Mouse (Mus musculus) intestine, embryonic 15.5 days (tissue): Measurements from ENCODE around the gene Myod1. TPM values are rescaled to one million over a fixed set of nuclear protein-coding genes. Genes with fewer than 3 reads are reported as not detected.

Experiments used
- ATAC-seq: fragments of 200-750 bp; cut with Nextera tagmentation; 2 replicates; pipeline ENCODE4 v1.8.0; 2017; ENCODE audit warnings: moderate TSS enrichment, moderate library complexity
- H3K27ac ChIP-seq: fragments of 300-500 bp; sonication (generic); 2 replicates; pipeline ENCODE4 v1.5.1; 2015; ENCODE audit warnings: mild to moderate bottlenecking, inconsistent platforms
- H3K27me3 ChIP-seq: fragments of 300-500 bp; sonication (generic); replicated peaks from 2 replicates; pipeline ENCODE4 v1.6.1; 2015; ENCODE audit warnings: inconsistent platforms
- H3K36me3 ChIP-seq: fragments of 300-500 bp; sonication (generic); 2 replicates; pipeline ENCODE4 v1.6.1; 2015; ENCODE audit warnings: inconsistent platforms
- H3K4me1 ChIP-seq: fragments of 300-500 bp; sonication (generic); replicated peaks from 2 replicates; pipeline ENCODE4 v1.6.1; 2015; ENCODE audit warnings: inconsistent platforms
- H3K4me2 ChIP-seq: fragments of 300-500 bp; sonication (generic); replicated peaks from 2 replicates; pipeline ENCODE4 v1.6.1; 2015; ENCODE audit warnings: mild to moderate bottlenecking, inconsistent platforms
- H3K4me3 ChIP-seq: fragments of 300-500 bp; sonication (generic); replicated peaks from 2 replicates; pipeline ENCODE4 v1.5.1; 2015; ENCODE audit warnings: inconsistent platforms
- H3K9ac ChIP-seq: fragments of 300-500 bp; sonication (generic); 2 replicates; pipeline ENCODE4 v1.6.1; 2015; ENCODE audit warnings: inconsistent platforms
- H3K9me3 ChIP-seq: fragments of 300-500 bp; sonication (generic); 2 replicates; pipeline ENCODE4 v1.6.1; 2016; ENCODE audit warnings: inconsistent platforms
- WGBS: fragments of 180-500 bp; shearing (Covaris S2); methylation state at CpG from one replicate; pipeline ENCODE4 v1.1.7; 2015; 5-methylcytosine and 5-hydroxymethylcytosine counted together
- polyA plus RNA-seq: library from polyadenylated mRNA; unstranded; fragments of >200 nt; fragmentation: Nextera tagmentation; extraction: Ambion mirVana; gene quantifications from 2 replicates; pipeline ENCODE4 v1.2.1, GENCODE M21; 2015

The Myod1 gene
- polyA plus RNA-seq, 1 experiment from 2014 or later, result 0.24 TPM

- Histone ChIP-seq H3K4me1 (peaks cover 17% of the 10 kb centered on the region), H3K4me2 (no peak overlapping the region), H3K9ac (no peak overlapping the region), H3K9me3 (no peaks in the 10 kb centered on the region), H3K27ac (no peak overlapping the region), H3K36me3 (no peaks in the 10 kb centered on the region), H3K4me3 (no peak overlapping the region), H3K27me3 (peaks cover 63% of the 10 kb centered on the region)
- 62% methylated on average over 4 of the region's 4 CpGs for WGBS
- ATAC-seq, result no peak
Observed at GRCm38 (mm10) chr7:46394933-46395332, 18.7 kb downstream of the Myod1 start.

GRCm38 (mm10) chr7:46395571-46395970, 19.3 kb downstream of the Myod1 start:
- Histone ChIP-seq H3K27me3 (peaks cover 70% of the 10 kb centered on the region), H3K4me3 (no peak overlapping the region), H3K4me2 (peak overlapping the region; percentile 94), H3K9me3 (no peaks in the 10 kb centered on the region), H3K36me3 (no peaks in the 10 kb centered on the region), H3K4me1 (peaks cover 17% of the 10 kb centered on the region), H3K27ac (no peak overlapping the region), H3K9ac (no peak overlapping the region)
- ATAC-seq, result no peak
- WGBS, result 31% methylated on average over 6 of the region's 6 CpGs

- Histone ChIP-seq H3K9ac (no peak within 1 kb of the TSS), H3K9me3 (no peaks in the 10 kb centered on the region), H3K27ac (no peak within 1 kb of the TSS), H3K4me3 (peak within 1 kb of the TSS; percentile 48), H3K27me3 (peaks cover 70% of the 10 kb centered on the region), H3K36me3 (no peaks in the 10 kb centered on the region), H3K4me1 (peaks cover 17% of the 10 kb centered on the region), H3K4me2 (peak within 1 kb of the TSS; percentile 94)
- peak; percentile 85 for ATAC-seq
- under 1% methylated on average over 80 of the region's 93 CpGs for WGBS
Observed at GRCm38 (mm10) chr7:46396231-46396927, 20.1 kb downstream of the Myod1 start, which contains the start of gene Kcnc1. TSS of gene Kcnc1 (plus strand) at chr7:46396497.

- Histone ChIP-seq H3K9me3 (no peaks in the 10 kb centered on the region), H3K27ac (no peak overlapping the region), H3K4me1 (peaks cover 17% of the 10 kb centered on the region), H3K9ac (no peak overlapping the region), H3K36me3 (no peaks in the 10 kb centered on the region), H3K27me3 (peaks cover 70% of the 10 kb centered on the region), H3K4me2 (peak overlapping the region; percentile 94), H3K4me3 (peak overlapping the region; percentile 48)
- WGBS, result 1% methylated on average over 64 of the region's 64 CpGs
- no peak for ATAC-seq
Observed at GRCm38 (mm10) chr7:46396928-46397731, 20.9 kb downstream of the Myod1 start.

- WGBS, result 12% methylated on average over 70 of the region's 70 CpGs
- Histone ChIP-seq H3K27ac (no peak overlapping the region), H3K27me3 (peaks cover 70% of the 10 kb centered on the region), H3K36me3 (no peaks in the 10 kb centered on the region), H3K4me3 (peak overlapping the region; percentile 48), H3K9me3 (no peaks in the 10 kb centered on the region), H3K9ac (no peak overlapping the region), H3K4me1 (peaks cover 17% of the 10 kb centered on the region), H3K4me2 (peak overlapping the region; percentile 94)
- ATAC-seq, result no peak
Observed at GRCm38 (mm10) chr7:46397732-46398333, 21.6 kb downstream of the Myod1 start.

- WGBS, result 50% methylated on average over 4 of the region's 4 CpGs
- Histone ChIP-seq H3K9ac (no peak overlapping the region), H3K4me2 (no peak overlapping the region), H3K4me3 (no peak overlapping the region), H3K27me3 (peaks cover 70% of the 10 kb centered on the region), H3K27ac (no peak overlapping the region), H3K36me3 (no peaks in the 10 kb centered on the region), H3K4me1 (peaks cover 17% of the 10 kb centered on the region), H3K9me3 (no peaks in the 10 kb centered on the region)
- ATAC-seq, result no peak
Observed at GRCm38 (mm10) chr7:46398612-46399011, 22.3 kb downstream of the Myod1 start.

GRCm38 (mm10) chr7:46399676-46400075, 23.4 kb downstream of the Myod1 start:
- 100% methylated on average over 1 of the region's 1 CpGs for WGBS

GRCm38 (mm10) chr7:46400346-46400745, 24.1 kb downstream of the Myod1 start:
- Histone ChIP-seq H3K9me3 (no peaks in the 10 kb centered on the region), H3K27me3 (peaks cover 53% of the 10 kb centered on the region), H3K4me1 (peaks cover 17% of the 10 kb centered on the region), H3K4me2 (no peak overlapping the region), H3K27ac (no peak overlapping the region), H3K4me3 (no peak overlapping the region), H3K9ac (no peak overlapping the region), H3K36me3 (no peaks in the 10 kb centered on the region)
- 45% methylated on average over 8 of the region's 8 CpGs for WGBS
- ATAC-seq, result no peak

More at GRCm38 (mm10) chr7:46399676-46400075, 23.4 kb downstream of the Myod1 start:
- Histone ChIP-seq H3K4me3 (no peak overlapping the region), H3K36me3 (no peaks in the 10 kb centered on the region), H3K9ac (no peak overlapping the region), H3K4me1 (peaks cover 17% of the 10 kb centered on the region), H3K9me3 (no peaks in the 10 kb centered on the region), H3K4me2 (no peak overlapping the region), H3K27me3 (peaks cover 59% of the 10 kb centered on the region), H3K27ac (no peak overlapping the region)
- no peak for ATAC-seq

- H3K36me3 ChIP-seq, result no peaks in the 10 kb centered on the region
- H3K4me2 ChIP-seq, result no peak overlapping the region
- H3K27ac ChIP-seq, result no peak overlapping the region
- H3K27me3 ChIP-seq, result peaks cover 40% of the 10 kb centered on the region
- no peaks in the 10 kb centered on the region for H3K9me3 ChIP-seq
- H3K4me1 ChIP-seq, result 0 out of 2 replicates have a peak, but pooled peaks cover 7% of the 10 kb centered on the region
- ATAC-seq, result no peak
- WGBS, result 68% methylated on average over 3 of the region's 3 CpGs
- no peak overlapping the region for H3K4me3 ChIP-seq
- H3K9ac ChIP-seq, result no peak overlapping the region
Observed at GRCm38 (mm10) chr7:46401371-46402180, 25.3 kb downstream of the Myod1 start.

- Histone ChIP-seq H3K4me3 (no peak overlapping the region), H3K36me3 (no peaks in the 10 kb centered on the region), H3K4me2 (no peak overlapping the region), H3K9ac (no peak overlapping the region), H3K27me3 (peaks cover 18% of the 10 kb centered on the region), H3K27ac (no peak overlapping the region), H3K9me3 (no peaks in the 10 kb centered on the region), H3K4me1 (no peaks in the 10 kb centered on the region)
- no peak for ATAC-seq
- WGBS, result 79% methylated on average over 15 of the region's 15 CpGs
Observed at GRCm38 (mm10) chr7:46403616-46404485, 27.6 kb downstream of the Myod1 start.

- no peak overlapping the region for H3K4me3 ChIP-seq
- no peak overlapping the region for H3K4me2 ChIP-seq
- H3K27ac ChIP-seq, result no peak overlapping the region
- no peak for ATAC-seq
- peaks cover 9% of the 10 kb centered on the region; the same call in 1 of the 2 replicates for H3K27me3 ChIP-seq
- no peaks in the 10 kb centered on the region for H3K4me1 ChIP-seq
- H3K9ac ChIP-seq, result no peak overlapping the region
- no peaks in the 10 kb centered on the region for H3K36me3 ChIP-seq
- WGBS, result 81% methylated on average over 7 of the region's 7 CpGs
- H3K9me3 ChIP-seq, result no peaks in the 10 kb centered on the region
Observed at GRCm38 (mm10) chr7:46404756-46405155, 28.5 kb downstream of the Myod1 start.
